Mouse (Mus musculus): ENCODE measurements around the gene Fam187a.

- TF ChIP-seq POLR2A (IDR thresholded peaks at IDR 0.05; ENCODE audit: borderline replicate concordance, control insufficient read depth, low read depth, low read length): no peak
- peak; percentile 25; the same call in 1 of the 2 replicates for TF ChIP-seq CTCF (IDR thresholded peaks at IDR 0.05; ENCODE audit: control insufficient read depth, insufficient read depth, low read length)
Observed at GRCm38 (mm10) chr11:102853760-102854159, 31.2 kb upstream of the Fam187a start.

Data from bone marrow, adult 2 months (tissue).